Mouse (Mus musculus) midbrain, embryonic 16.5 days (tissue): ENCODE results near the gene Upp2. TPM values are rescaled to one million over a fixed set of nuclear protein-coding genes. Genes with fewer than 3 reads are reported as not detected.
A peak's percentile ranks its signal among the peaks of the same experiment; 100 is the strongest.

Experiments used
- ATAC-seq: fragments of 200-750 bp; cut with Nextera tagmentation; 2 replicates; pipeline ENCODE4 v1.8.0; 2017; ENCODE audit warnings: moderate TSS enrichment
- H3K27ac ChIP-seq: fragments of 300-500 bp; sonication (generic); 2 replicates; pipeline ENCODE4 v1.5.1; 2014; ENCODE audit warnings: mild to moderate bottlenecking, low read length, mixed read lengths
- H3K27me3 ChIP-seq: fragments of 300-500 bp; sonication (generic); 2 replicates; pipeline ENCODE4 v1.6.1; 2014; ENCODE audit warnings: low read depth, low read length, mixed read lengths; ENCODE audit not compliant: control insufficient read depth, insufficient read depth
- H3K36me3 ChIP-seq: fragments of 300-500 bp; sonication (generic); 2 replicates; pipeline ENCODE4 v1.6.1; 2014; ENCODE audit warnings: mild to moderate bottlenecking, low read length, moderate library complexity, mixed read lengths; ENCODE audit not compliant: control insufficient read depth, insufficient read depth
- H3K4me1 ChIP-seq: fragments of 300-500 bp; sonication (generic); 2 replicates; pipeline ENCODE4 v1.6.1; 2014; ENCODE audit warnings: mild to moderate bottlenecking, low read length, mixed read lengths; ENCODE audit not compliant: control insufficient read depth, insufficient read depth
- H3K4me2 ChIP-seq: fragments of 300-500 bp; sonication (generic); 2 replicates; pipeline ENCODE4 v1.6.1; 2014; ENCODE audit warnings: mild to moderate bottlenecking, low read length, mixed read lengths
- H3K4me3 ChIP-seq: fragments of 300-500 bp; sonication (generic); 2 replicates; pipeline ENCODE4 v1.5.1; 2014; ENCODE audit warnings: low read depth, mild to moderate bottlenecking, low read length, moderate library complexity, mixed read lengths
- H3K9ac ChIP-seq: fragments of 300-500 bp; sonication (generic); 2 replicates; pipeline ENCODE4 v1.6.1; 2014; ENCODE audit warnings: low read depth, low read length, mixed read lengths
- H3K9me3 ChIP-seq: fragments of 300-500 bp; sonication (generic); replicated peaks from 2 replicates; pipeline ENCODE4 v1.6.1; 2014; ENCODE audit warnings: mild to moderate bottlenecking, low read length, mixed read lengths; ENCODE audit not compliant: control insufficient read depth, poor library complexity, severe bottlenecking
- WGBS: fragments of 180-500 bp; shearing (Covaris S2); extraction: QIAGEN DNeasy Blood & Tissue Kit; methylation state at CpG from one replicate; pipeline ENCODE4 v1.1.7; 2014; 5-methylcytosine and 5-hydroxymethylcytosine counted together
- polyA plus RNA-seq: library from polyadenylated mRNA; unstranded; fragments of >200 nt; fragmentation: Nextera tagmentation; extraction: Ambion mirVana; gene quantifications from 2 replicates; pipeline ENCODE4 v1.2.1, GENCODE M21; 2015

Upp2 gene
- polyA plus RNA-seq, 1 experiment from 2014 or later = 16.6 TPM

GRCm38 (mm10) chr2:58565267-58565666 is 1.8 kb upstream of the Upp2 start:
- Histone ChIP-seq H3K4me2 (peak overlapping the region; percentile 75), H3K27me3 (no peaks in the 10 kb centered on the region), H3K9me3 (no peaks in the 10 kb centered on the region), H3K4me3 (peak overlapping the region; percentile 94), H3K36me3 (no peaks in the 10 kb centered on the region), H3K27ac (no peak overlapping the region), H3K4me1 (peaks cover 43% of the 10 kb centered on the region), H3K9ac (peak overlapping the region; percentile 59)
- 53% methylated on average over 6 of the region's 6 CpGs for WGBS
- no peak for ATAC-seq

- H3K4me1 ChIP-seq = peaks cover 43% of the 10 kb centered on the region
These were observed 1.1 kb upstream of the Upp2 start for GRCm38 (mm10) chr2:58566049-58566409.

GRCm38 (mm10) chr2:58566410-58567065 is 560 bp upstream of the Upp2 start:
- WGBS = under 1% methylated on average over 48 of the region's 78 CpGs
- peak overlapping the region; percentile 75 for H3K4me2 ChIP-seq
- ATAC-seq = peak; percentile 74
- H3K9ac ChIP-seq = peak overlapping the region; percentile 96
- no peaks in the 10 kb centered on the region for H3K27me3 ChIP-seq
- peak overlapping the region; percentile 99 for H3K27ac ChIP-seq
- peak overlapping the region; percentile 94 for H3K4me3 ChIP-seq
- H3K9me3 ChIP-seq = no peaks in the 10 kb centered on the region
- H3K36me3 ChIP-seq = no peaks in the 10 kb centered on the region
- peaks cover 43% of the 10 kb centered on the region for H3K4me1 ChIP-seq

More at GRCm38 (mm10) chr2:58566049-58566409, 1.1 kb upstream of the Upp2 start:
- Histone ChIP-seq H3K27ac (peak overlapping the region; percentile 99), H3K4me2 (peak overlapping the region; percentile 75), H3K9me3 (no peaks in the 10 kb centered on the region), H3K9ac (peak overlapping the region; percentile 96), H3K4me3 (peak overlapping the region; percentile 94), H3K27me3 (no peaks in the 10 kb centered on the region), H3K36me3 (no peaks in the 10 kb centered on the region)
- no peak for ATAC-seq
- 4% methylated on average over 6 of the region's 6 CpGs for WGBS

- H3K27ac ChIP-seq = peak overlapping the region; percentile 99
- H3K4me1 ChIP-seq = peaks cover 38% of the 10 kb centered on the region
- no peaks in the 10 kb centered on the region for H3K36me3 ChIP-seq
- H3K4me3 ChIP-seq = peak overlapping the region; percentile 94
- H3K9me3 ChIP-seq = no peaks in the 10 kb centered on the region
- 4% methylated on average over 12 of the region's 12 CpGs for WGBS
- H3K4me2 ChIP-seq = peak overlapping the region; percentile 63
- peak overlapping the region; percentile 96 for H3K9ac ChIP-seq
- H3K27me3 ChIP-seq = no peaks in the 10 kb centered on the region
- ATAC-seq = peak; percentile 1; the same call in 1 of the 2 replicates
These were observed 995 bp downstream of the Upp2 start for GRCm38 (mm10) chr2:58567866-58568719.

- Histone ChIP-seq H3K27ac (peak overlapping the region; percentile 99), H3K36me3 (no peaks in the 10 kb centered on the region), H3K4me1 (peaks cover 32% of the 10 kb centered on the region), H3K4me2 (peak overlapping the region; percentile 63), H3K27me3 (no peaks in the 10 kb centered on the region), H3K9ac (peak overlapping the region; percentile 96), H3K9me3 (no peaks in the 10 kb centered on the region), H3K4me3 (peak overlapping the region; percentile 94)
- 61% methylated on average over 4 of the region's 4 CpGs for WGBS
- ATAC-seq = no peak
These were observed 1.9 kb downstream of the Upp2 start for GRCm38 (mm10) chr2:58568841-58569645.

GRCm38 (mm10) chr2:58574167-58574566 is 7.1 kb downstream of the Upp2 start:
- Histone ChIP-seq H3K27ac (no peak overlapping the region), H3K4me2 (no peak overlapping the region), H3K4me1 (peaks cover 7% of the 10 kb centered on the region), H3K4me3 (no peak overlapping the region), H3K9ac (no peak overlapping the region), H3K27me3 (no peaks in the 10 kb centered on the region), H3K36me3 (no peaks in the 10 kb centered on the region), H3K9me3 (no peaks in the 10 kb centered on the region)
- 87% methylated on average over 2 of the region's 2 CpGs for WGBS
- no peak for ATAC-seq

GRCm38 (mm10) chr2:58586311-58586710 is 19.2 kb downstream of the Upp2 start:
- H3K4me1 ChIP-seq = no peaks in the 10 kb centered on the region
- ATAC-seq = no peak

GRCm38 (mm10) chr2:58589637-58590036 is 22.5 kb downstream of the Upp2 start:
- H3K9me3 ChIP-seq = no peaks in the 10 kb centered on the region
- H3K27me3 ChIP-seq = no peaks in the 10 kb centered on the region
- ATAC-seq = peak; percentile 7; the same call in 1 of the 2 replicates
- H3K4me3 ChIP-seq = no peak overlapping the region
- H3K36me3 ChIP-seq = no peaks in the 10 kb centered on the region
- H3K4me1 ChIP-seq = no peaks in the 10 kb centered on the region
- no peak overlapping the region for H3K27ac ChIP-seq
- WGBS = 77% methylated on average over 4 of the region's 4 CpGs
- no peak overlapping the region for H3K4me2 ChIP-seq
- no peak overlapping the region for H3K9ac ChIP-seq

More at GRCm38 (mm10) chr2:58586311-58586710, 19.2 kb downstream of the Upp2 start:
- Histone ChIP-seq H3K4me3 (no peak overlapping the region), H3K27ac (no peak overlapping the region), H3K36me3 (no peaks in the 10 kb centered on the region), H3K27me3 (no peaks in the 10 kb centered on the region), H3K9ac (no peak overlapping the region), H3K4me2 (no peak overlapping the region), H3K9me3 (no peaks in the 10 kb centered on the region)
- 64% methylated on average over 10 of the region's 10 CpGs for WGBS
